Mouse (Mus musculus) frontal cortex, postnatal 25 days (tissue): ENCODE data around the gene Ranbp1.
"Not testable (repeated sequence)": the region's sequence is repeated elsewhere in the genome, so short reads cannot be mapped to it uniquely, and the experiment has no call there.

Experiments used
- DNase-seq, 2 experiments: peaks; one replicate each; pipeline ENCODE4 v3.0.0; 2022; ENCODE audit warnings: low spot score in 2 of 2

Ranbp1 gene

DNA sequence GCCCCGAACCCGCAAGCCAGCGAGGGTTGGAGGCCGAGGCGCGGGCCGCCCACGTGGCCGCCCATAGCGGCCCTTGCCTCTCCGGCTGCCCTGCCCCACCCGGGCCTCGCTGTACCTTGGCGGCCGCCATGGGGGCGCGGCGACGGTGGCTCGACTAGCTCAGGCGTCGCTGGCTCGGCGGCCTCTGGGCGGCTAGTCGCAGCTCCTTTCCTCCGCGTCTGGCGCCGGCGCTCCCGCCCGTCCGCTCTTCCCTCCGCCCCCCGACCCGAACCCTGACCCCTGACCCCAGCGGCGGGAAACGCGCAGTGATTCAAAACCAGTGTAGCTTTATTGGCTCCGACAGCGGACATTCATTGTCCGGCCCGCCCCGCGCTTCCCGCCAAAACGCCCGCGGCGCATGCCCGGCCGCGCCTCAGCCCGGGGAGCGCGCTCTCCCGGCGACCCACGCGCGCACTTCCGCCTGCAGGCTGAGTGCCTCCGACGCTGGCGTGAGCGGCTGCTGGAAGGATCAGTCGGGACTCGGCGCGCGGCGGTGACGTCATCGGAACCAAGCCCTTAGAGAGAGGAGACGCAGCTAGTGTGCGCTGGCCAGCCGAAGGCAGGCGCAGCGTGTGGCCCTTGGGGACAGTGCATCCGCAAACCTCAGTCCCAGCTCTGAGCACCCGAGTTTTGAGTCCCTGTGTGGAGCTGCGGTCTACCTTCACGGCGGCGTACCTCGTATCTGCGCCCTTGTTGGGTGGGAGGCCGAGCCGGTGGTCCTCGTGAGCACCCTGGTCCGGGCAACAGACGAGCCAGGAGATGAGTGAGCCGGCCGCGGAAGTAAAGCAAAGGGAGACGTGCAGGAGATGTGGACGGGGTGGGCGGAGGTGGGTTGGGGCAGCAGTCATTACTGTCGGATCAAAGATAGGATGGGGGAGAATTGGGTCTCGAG, at the start of gene Ranbp1, which contains the start of gene Trmt2a:
Ranbp1 (minus strand) TSS at position 300 of the 931 bp plus-strand sequence.
Trmt2a (plus strand) TSS at position 247 of the 931 bp plus-strand sequence.
- DNase-seq = peak; percentile 95 to 96

DNA sequence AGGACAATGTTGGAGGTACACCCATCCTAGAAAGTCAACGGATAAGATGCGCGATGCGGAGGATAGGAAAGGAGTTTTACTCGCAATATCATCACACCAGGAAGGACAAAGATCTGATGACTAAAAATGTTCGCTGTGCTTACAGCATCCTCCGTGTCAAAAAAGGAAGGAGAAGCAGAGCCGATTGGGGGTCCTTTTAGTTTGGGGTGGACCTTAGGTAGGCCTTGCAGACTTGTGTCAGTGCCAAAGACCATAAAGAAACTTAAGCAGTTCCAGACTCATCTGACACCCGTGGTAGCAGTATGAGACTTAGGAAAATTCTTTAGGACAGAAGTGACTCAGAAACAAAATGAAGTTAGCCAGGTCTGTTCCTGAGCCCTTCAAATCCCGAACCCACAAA, 41.1 kb upstream of the Ranbp1 start:
- DNase-seq = not testable (repeated sequence)

GRCm38 (mm10) chr16:18289067-18289588, 40.6 kb upstream of the Ranbp1 start, which contains the start of gene Dgcr8:
Gene Dgcr8, minus strand, starts transcription at chr16:18289246.
- DNase-seq = peak; percentile 95 to 98

- no peak for DNase-seq
Observed at GRCm38 (mm10) chr16:18288581-18289061, 40.1 kb upstream of the Ranbp1 start.

DNA sequence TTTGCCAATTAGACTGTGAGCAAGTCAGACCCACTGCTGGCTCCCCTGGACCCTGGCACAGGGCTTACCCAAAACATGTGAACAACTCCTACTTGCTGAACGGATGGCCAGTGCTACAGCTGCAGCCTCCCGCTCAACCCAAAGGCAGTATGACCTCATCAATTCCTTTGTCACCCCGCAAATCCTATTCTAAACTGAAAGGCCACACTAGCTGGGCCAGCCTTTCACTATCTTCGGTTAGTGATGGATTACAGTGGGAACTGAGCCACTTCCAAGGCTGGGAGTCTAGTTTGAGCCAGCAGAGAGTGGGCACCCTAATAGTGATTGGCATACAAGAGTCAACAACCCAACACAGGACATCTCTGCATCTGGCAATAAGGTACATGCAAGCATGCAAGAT, 39.6 kb upstream of the Ranbp1 start:
- DNase-seq = no peak

- no peak for DNase-seq
Observed at GRCm38 (mm10) chr16:18275166-18275565, 26.6 kb upstream of the Ranbp1 start.

- no peak for DNase-seq
Observed at GRCm38 (mm10) chr16:18268182-18268581, 19.6 kb upstream of the Ranbp1 start.

- no peak for DNase-seq
Observed at GRCm38 (mm10) chr16:18265024-18265423, 16.5 kb upstream of the Ranbp1 start.

DNA sequence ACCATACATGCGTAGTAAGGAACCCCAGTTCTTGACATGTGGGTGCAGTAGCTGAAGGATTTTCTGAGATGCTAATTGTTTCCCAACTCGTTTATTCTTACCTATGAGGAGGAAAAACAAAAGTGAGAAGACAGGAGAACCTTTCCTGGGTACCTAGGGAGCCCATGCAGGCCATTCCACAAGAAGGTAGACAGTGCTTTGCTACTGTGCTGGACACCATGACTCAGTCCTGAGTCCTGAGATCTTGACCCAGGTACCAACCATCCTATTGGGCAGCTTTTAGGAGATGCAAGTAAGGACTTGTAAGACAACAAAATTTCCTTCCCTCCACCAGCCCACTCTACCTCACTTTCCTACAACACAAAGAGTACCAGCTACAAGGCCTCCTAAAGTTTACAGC, 9.7 kb upstream of the Ranbp1 start, which contains the start of gene Gm49776:
Gm49776 (minus strand) TSS at position 101 of the 400 bp plus-strand sequence.
- no peak for DNase-seq

- DNase-seq = no peak
Observed at GRCm38 (mm10) chr16:18253866-18254265, 5.3 kb upstream of the Ranbp1 start.

- no peak for DNase-seq
Observed at GRCm38 (mm10) chr16:18252736-18253135, 4.2 kb upstream of the Ranbp1 start.

DNA sequence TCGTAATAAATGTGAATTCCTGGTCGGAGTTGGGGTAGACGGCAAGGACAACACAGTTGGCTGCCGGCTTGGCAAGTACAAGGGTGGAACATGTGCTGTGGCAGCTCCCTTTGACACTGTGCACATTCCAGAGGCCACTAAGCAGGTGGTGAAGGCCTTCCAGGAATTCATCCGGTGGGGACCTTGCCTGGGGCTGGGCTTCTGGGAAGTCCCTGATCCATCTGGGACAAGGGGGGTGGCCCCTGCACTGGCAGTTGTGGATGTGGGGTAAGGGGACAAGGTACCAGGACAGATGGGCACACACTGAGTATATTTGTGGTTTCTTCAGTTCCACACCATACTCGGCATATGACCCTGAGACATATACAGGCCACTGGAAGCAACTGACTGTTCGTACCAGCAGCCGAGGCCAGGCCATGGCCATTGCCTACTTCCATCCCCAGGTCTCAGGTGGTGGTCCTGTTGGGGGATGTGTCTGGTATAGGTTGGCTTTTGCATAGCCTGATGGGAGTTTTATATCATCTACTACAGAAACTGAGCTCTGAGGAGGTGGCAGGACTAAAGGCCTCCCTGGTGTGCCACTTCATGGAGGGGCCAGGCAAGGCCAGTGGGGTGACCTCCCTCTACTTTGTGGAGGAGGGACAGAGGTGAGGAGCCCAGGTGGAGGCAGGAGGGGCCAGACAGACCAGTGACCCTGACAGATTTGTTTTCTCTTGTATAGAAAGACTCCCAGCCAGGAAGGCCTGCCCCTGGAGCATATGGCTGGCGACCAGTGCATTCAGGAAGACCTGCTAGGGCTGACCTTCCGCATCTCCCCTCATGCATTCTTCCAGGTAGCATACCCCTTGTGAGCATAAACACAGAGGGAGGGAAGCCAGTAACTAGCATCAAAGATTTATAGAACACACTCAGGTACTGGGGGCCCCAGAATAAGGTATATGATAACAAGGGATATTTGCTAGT, 2.6 kb upstream of the Ranbp1 start:
- no peak for DNase-seq

DNA sequence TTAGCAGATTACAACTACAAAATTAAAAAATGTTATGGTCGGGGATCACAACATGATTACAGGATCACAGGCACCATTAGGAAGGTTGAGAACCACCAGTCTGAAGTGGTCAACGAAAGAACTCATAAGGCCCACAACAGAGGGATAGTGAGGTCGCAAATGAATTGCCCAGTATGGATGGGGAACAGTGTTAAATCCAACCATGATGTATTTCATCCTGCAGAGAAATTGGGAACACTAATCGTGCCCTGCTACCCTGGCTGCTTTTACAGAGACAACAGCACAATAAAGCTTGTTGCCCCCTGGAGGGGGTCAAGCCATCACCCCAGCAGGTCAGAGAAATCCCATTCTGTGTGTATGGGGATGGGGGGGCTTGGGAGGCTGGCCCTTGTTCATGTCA, 1.7 kb upstream of the Ranbp1 start:
- no peak for DNase-seq

GRCm38 (mm10) chr16:18249364-18249967, 934 bp upstream of the Ranbp1 start:
- no peak for DNase-seq

GRCm38 (mm10) chr16:18247521-18248399, 772 bp downstream of the Ranbp1 start:
- DNase-seq = peak in 1 of 2 experiments; percentile 15

GRCm38 (mm10) chr16:18241581-18241980, 7.0 kb downstream of the Ranbp1 start:
- DNase-seq = no peak

DNA sequence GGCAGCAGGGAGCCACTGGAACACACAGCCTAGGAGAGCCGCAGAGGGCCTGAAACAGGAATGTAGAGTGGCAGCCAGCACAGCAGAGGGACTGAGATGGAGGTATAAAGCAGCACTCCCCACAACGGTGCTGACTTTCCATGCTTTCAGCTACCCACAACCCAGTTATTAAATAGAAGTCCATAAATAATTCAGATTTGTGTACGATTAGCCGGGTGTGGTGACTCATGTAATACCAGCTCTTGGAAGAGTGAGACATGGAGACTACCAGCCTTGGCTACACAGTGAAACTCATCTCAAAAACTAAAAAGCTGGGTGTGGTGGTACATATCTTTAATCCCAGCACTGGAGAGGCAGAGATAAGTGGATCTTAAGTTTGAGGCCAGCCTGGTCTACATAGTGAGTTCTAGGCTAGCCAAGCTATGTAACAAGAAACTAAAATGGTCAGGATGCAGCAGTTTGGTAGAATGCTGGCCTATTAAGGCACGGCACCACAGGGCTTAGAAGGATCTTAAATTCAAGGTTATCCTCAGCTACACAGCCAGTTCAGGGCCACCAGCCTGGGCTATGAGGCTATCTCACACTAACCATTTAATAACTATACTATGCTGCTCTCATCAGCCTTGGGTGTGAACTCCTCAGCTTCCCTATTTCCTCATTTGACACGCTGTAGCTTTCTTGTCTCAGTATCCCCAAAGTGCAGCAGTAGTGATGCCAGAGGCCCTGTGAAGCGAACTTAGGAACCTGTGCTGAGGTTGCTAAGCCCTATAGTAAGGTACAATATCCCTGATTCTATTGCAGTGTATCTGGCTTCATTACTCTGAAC, 11.6 kb downstream of the Ranbp1 start:
- no peak for DNase-seq

DNA sequence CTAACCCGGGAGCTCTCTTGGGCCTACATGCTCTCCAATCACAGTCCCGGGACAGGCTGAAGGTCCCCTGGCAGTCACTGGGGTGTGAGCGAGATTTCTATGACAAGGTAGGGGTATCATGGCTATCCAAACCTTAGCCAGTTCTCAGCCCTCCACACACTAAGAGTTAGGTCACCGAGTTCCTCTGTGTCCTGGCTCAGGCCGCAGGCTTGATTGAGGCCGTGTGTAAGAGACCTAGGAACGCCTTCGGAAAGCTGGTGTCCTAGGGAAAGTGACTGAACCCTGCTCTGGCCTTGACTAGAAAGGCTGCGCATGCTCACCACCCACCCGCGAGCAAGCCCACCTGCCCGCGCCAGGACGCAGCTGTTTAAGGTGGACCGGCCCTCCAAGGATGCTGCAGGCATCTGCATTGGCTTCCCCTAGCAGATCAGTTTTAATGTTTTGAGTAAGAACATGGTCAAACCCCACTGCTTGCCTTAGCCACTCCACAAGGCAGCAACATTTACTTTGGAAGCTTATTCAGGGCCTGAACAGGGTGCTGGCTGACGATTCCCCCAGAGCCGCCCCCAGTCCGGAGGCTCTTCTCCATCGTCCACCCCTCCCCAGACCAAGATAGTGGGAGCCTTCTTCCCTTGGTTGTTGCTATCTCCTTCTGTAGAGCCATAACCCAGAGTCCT, 13.0 kb downstream of the Ranbp1 start:
- peak in 1 of 2 experiments; percentile 60 for DNase-seq
